Mouse (Mus musculus) midbrain, embryonic 16.5 days (tissue): Measurements from ENCODE around the gene Calhm1. TPM values are rescaled to one million over a fixed set of nuclear protein-coding genes. Genes with fewer than 3 reads are reported as not detected.
"Not testable (repeated sequence)": the region's sequence is repeated elsewhere in the genome, so short reads cannot be mapped to it uniquely, and the experiment has no call there.

ENCODE experiments used
- ATAC-seq: fragments of 200-750 bp; cut with Nextera tagmentation; 2 replicates; pipeline ENCODE4 v1.8.0; 2017; ENCODE audit warnings: moderate TSS enrichment
- H3K27ac ChIP-seq: fragments of 300-500 bp; sonication (generic); 2 replicates; pipeline ENCODE4 v1.5.1; 2014; ENCODE audit warnings: mild to moderate bottlenecking, low read length, mixed read lengths
- H3K27me3 ChIP-seq: fragments of 300-500 bp; sonication (generic); 2 replicates; pipeline ENCODE4 v1.6.1; 2014; ENCODE audit warnings: low read depth, low read length, mixed read lengths; ENCODE audit not compliant: control insufficient read depth, insufficient read depth
- H3K36me3 ChIP-seq: fragments of 300-500 bp; sonication (generic); 2 replicates; pipeline ENCODE4 v1.6.1; 2014; ENCODE audit warnings: mild to moderate bottlenecking, low read length, moderate library complexity, mixed read lengths; ENCODE audit not compliant: control insufficient read depth, insufficient read depth
- H3K4me1 ChIP-seq: fragments of 300-500 bp; sonication (generic); 2 replicates; pipeline ENCODE4 v1.6.1; 2014; ENCODE audit warnings: mild to moderate bottlenecking, low read length, mixed read lengths; ENCODE audit not compliant: control insufficient read depth, insufficient read depth
- H3K4me2 ChIP-seq: fragments of 300-500 bp; sonication (generic); 2 replicates; pipeline ENCODE4 v1.6.1; 2014; ENCODE audit warnings: mild to moderate bottlenecking, low read length, mixed read lengths
- H3K4me3 ChIP-seq: fragments of 300-500 bp; sonication (generic); 2 replicates; pipeline ENCODE4 v1.5.1; 2014; ENCODE audit warnings: low read depth, mild to moderate bottlenecking, low read length, moderate library complexity, mixed read lengths
- H3K9ac ChIP-seq: fragments of 300-500 bp; sonication (generic); 2 replicates; pipeline ENCODE4 v1.6.1; 2014; ENCODE audit warnings: low read depth, low read length, mixed read lengths
- H3K9me3 ChIP-seq: fragments of 300-500 bp; sonication (generic); replicated peaks from 2 replicates; pipeline ENCODE4 v1.6.1; 2014; ENCODE audit warnings: mild to moderate bottlenecking, low read length, mixed read lengths; ENCODE audit not compliant: control insufficient read depth, poor library complexity, severe bottlenecking
- WGBS: fragments of 180-500 bp; shearing (Covaris S2); extraction: QIAGEN DNeasy Blood & Tissue Kit; methylation state at CpG from one replicate; pipeline ENCODE4 v1.1.7; 2014; 5-methylcytosine and 5-hydroxymethylcytosine counted together
- polyA plus RNA-seq: library from polyadenylated mRNA; unstranded; fragments of >200 nt; fragmentation: Nextera tagmentation; extraction: Ambion mirVana; gene quantifications from 2 replicates; pipeline ENCODE4 v1.2.1, GENCODE M21; 2015

Gene Calhm1
- polyA plus RNA-seq, 1 experiment from 2014 or later: not detected

- Histone ChIP-seq H3K4me3 (no peak overlapping the region), H3K9ac (no peak overlapping the region), H3K9me3 (no peaks in the 10 kb centered on the region), H3K4me2 (no peak overlapping the region), H3K27ac (no peak overlapping the region), H3K4me1 (peaks cover 6% of the 10 kb centered on the region; the same call in 1 of the 2 replicates), H3K36me3 (no peaks in the 10 kb centered on the region), H3K27me3 (no peaks in the 10 kb centered on the region; the same call in 1 of the 2 replicates)
- no peak for ATAC-seq
- 77% methylated on average over 6 of the region's 6 CpGs for WGBS
These were observed 1.6 kb downstream of the Calhm1 start for GRCm38 (mm10) chr19:47142438-47142837.

- H3K9ac ChIP-seq, H3K4me3 ChIP-seq, ATAC-seq, H3K9me3 ChIP-seq, H3K36me3 ChIP-seq, H3K4me1 ChIP-seq, H3K27ac ChIP-seq, H3K27me3 ChIP-seq, H3K4me2 ChIP-seq: not testable (repeated sequence)
- 45% methylated on average over 7 of the region's 7 CpGs for WGBS
These were observed 4.4 kb downstream of the Calhm1 start for GRCm38 (mm10) chr19:47139611-47140010.

GRCm38 (mm10) chr19:47137771-47138421, 6.2 kb downstream of the Calhm1 start, which contains the start of gene Calhm2:
Gene Calhm2 (minus strand): TSS chr19:47138294.
- ATAC-seq: peak; percentile 64
- H3K9ac ChIP-seq: peak within 1 kb of the TSS; percentile 42
- no peaks in the 10 kb centered on the region for H3K9me3 ChIP-seq
- no peak within 1 kb of the TSS for H3K27ac ChIP-seq
- WGBS: 8% methylated on average over 26 of the region's 28 CpGs
- H3K4me3 ChIP-seq: peak within 1 kb of the TSS; percentile 25
- H3K27me3 ChIP-seq: no peaks in the 10 kb centered on the region; the same call in 1 of the 2 replicates
- peaks cover 6% of the 10 kb centered on the region; the same call in 1 of the 2 replicates for H3K4me1 ChIP-seq
- H3K4me2 ChIP-seq: peak within 1 kb of the TSS; percentile 54
- no peaks in the 10 kb centered on the region for H3K36me3 ChIP-seq

GRCm38 (mm10) chr19:47137051-47137581, 6.9 kb downstream of the Calhm1 start:
- Histone ChIP-seq H3K4me1 (peaks cover 6% of the 10 kb centered on the region; the same call in 1 of the 2 replicates), H3K27me3 (no peaks in the 10 kb centered on the region; the same call in 1 of the 2 replicates), H3K9ac (no peak overlapping the region), H3K9me3 (no peaks in the 10 kb centered on the region), H3K27ac (no peak overlapping the region), H3K36me3 (no peaks in the 10 kb centered on the region), H3K4me2 (peak overlapping the region; percentile 54), H3K4me3 (no peak overlapping the region)
- ATAC-seq: no peak
- whole genome bisulfite sequencing: 44% methylated on average over 6 of the region's 6 CpGs

- Histone ChIP-seq H3K36me3 (peaks cover 3% of the 10 kb centered on the region), H3K9me3 (no peaks in the 10 kb centered on the region), H3K9ac (no peak overlapping the region), H3K4me1 (peaks cover 6% of the 10 kb centered on the region; the same call in 1 of the 2 replicates), H3K4me2 (no peak overlapping the region), H3K27ac (no peak overlapping the region), H3K27me3 (no peaks in the 10 kb centered on the region; the same call in 1 of the 2 replicates), H3K4me3 (no peak overlapping the region)
- ATAC-seq: no peak
- WGBS: 86% methylated on average over 5 of the region's 5 CpGs
These were observed 7.9 kb downstream of the Calhm1 start for GRCm38 (mm10) chr19:47136170-47136569.

GRCm38 (mm10) chr19:47135568-47135967, 8.5 kb downstream of the Calhm1 start:
- H3K36me3 ChIP-seq: peaks cover 9% of the 10 kb centered on the region
- no peak overlapping the region for H3K4me3 ChIP-seq
- H3K27me3 ChIP-seq: no peaks in the 10 kb centered on the region; the same call in 1 of the 2 replicates
- H3K4me2 ChIP-seq: no peak overlapping the region
- H3K9ac ChIP-seq: no peak overlapping the region
- ATAC-seq: no peak
- 93% methylated on average over 17 of the region's 17 CpGs for WGBS
- no peak overlapping the region for H3K27ac ChIP-seq
- peaks cover 6% of the 10 kb centered on the region; the same call in 1 of the 2 replicates for H3K4me1 ChIP-seq
- H3K9me3 ChIP-seq: no peaks in the 10 kb centered on the region

- WGBS: 92% methylated on average over 7 of the region's 7 CpGs
- Histone ChIP-seq H3K4me2 (no peak overlapping the region), H3K4me1 (peaks cover 5% of the 10 kb centered on the region; the same call in 1 of the 2 replicates), H3K9ac (no peak overlapping the region), H3K27ac (no peak overlapping the region), H3K36me3 (peaks cover 26% of the 10 kb centered on the region), H3K9me3 (no peaks in the 10 kb centered on the region), H3K27me3 (no peaks in the 10 kb centered on the region), H3K4me3 (no peak overlapping the region)
- ATAC-seq: no peak
These were observed 10.9 kb downstream of the Calhm1 start for GRCm38 (mm10) chr19:47133161-47133560.

- Histone ChIP-seq H3K4me2 (no peak overlapping the region), H3K4me1 (no peaks in the 10 kb centered on the region), H3K9ac (no peak overlapping the region), H3K9me3 (no peaks in the 10 kb centered on the region), H3K36me3 (peaks cover 36% of the 10 kb centered on the region), H3K27ac (no peak overlapping the region), H3K4me3 (no peak overlapping the region), H3K27me3 (no peaks in the 10 kb centered on the region)
- ATAC-seq: no peak
- WGBS: 97% methylated on average over 15 of the region's 15 CpGs
These were observed 13.4 kb downstream of the Calhm1 start for GRCm38 (mm10) chr19:47130551-47131125.

- 96% methylated on average over 11 of the region's 11 CpGs for WGBS
- H3K9me3 ChIP-seq: no peaks in the 10 kb centered on the region
- H3K36me3 ChIP-seq: peaks cover 40% of the 10 kb centered on the region
- H3K9ac ChIP-seq: no peak overlapping the region
- H3K4me3 ChIP-seq: no peak overlapping the region
- no peaks in the 10 kb centered on the region for H3K4me1 ChIP-seq
- H3K27me3 ChIP-seq: no peaks in the 10 kb centered on the region
- no peak overlapping the region for H3K27ac ChIP-seq
- H3K4me2 ChIP-seq: no peak overlapping the region
- no peak for ATAC-seq
These were observed 15.2 kb downstream of the Calhm1 start for GRCm38 (mm10) chr19:47128835-47129234.
